Mouse (Mus musculus) liver, embryonic 14.5 days (tissue): Measurements from ENCODE around the gene Relt.

ENCODE experiments used
- CTCF ChIP-seq: IDR thresholded peaks from 2 replicates; pipeline ENCODE4 v1.5.1; 2016; ENCODE audit warnings: antibody characterized with exemption, low read depth, control low read depth
- EP300 ChIP-seq: IDR thresholded peaks from 2 replicates; pipeline ENCODE4 v1.6.1; 2016; ENCODE audit warnings: antibody characterized with exemption, low read depth

DNA sequence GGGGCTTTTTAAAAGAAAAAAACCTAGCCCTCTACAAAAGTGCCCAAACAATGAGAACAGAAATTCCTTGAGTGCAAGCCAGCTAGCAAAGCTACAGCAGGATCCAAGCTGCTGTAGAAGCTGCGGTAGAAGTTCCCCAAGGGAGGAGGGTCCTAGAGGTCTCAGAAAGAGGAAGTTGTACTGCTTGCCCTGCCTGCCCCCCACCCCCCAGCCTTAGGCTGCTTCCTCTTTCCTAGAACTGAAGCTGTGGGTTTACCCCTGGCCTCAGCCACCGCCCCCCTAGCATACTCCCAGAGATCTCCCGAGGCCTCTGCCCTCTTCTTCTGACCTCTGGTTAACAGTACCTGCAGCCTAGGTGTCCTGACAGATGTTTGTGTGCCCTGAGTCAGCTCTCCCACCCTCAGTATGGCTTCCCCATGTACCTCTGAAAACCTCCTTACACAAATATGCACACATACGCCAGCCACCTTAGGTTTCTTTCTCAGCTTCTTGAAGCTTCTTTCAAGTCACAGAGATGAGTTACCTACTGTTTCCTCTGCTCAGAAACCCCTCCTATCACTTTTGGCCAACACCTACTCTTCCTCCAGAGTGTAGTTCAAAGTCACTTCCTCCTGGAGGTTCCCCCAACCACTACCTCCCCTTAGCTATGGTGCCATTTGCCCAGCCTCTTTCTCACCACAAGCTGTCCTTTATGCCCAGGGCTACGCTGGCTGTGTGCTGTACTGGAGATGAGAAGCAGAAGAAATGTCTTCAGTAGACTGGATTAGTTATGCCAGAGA, 7.3 kb downstream of the Relt start:
- TF ChIP-seq CTCF, result no peak
- TF ChIP-seq EP300, result 0 out of 2 replicates have a peak, but pooled peaks have one; percentile 11
